Mouse (Mus musculus) embryo, embryonic 10 days (tissue): ENCODE measurements around the gene S1pr1.

ENCODE experiments used
- DNase-seq: peaks from one replicate; pipeline ENCODE4 v3.0.0-alpha.2; 2015; ENCODE audit warnings: low spot score

Gene S1pr1

GRCm38 (mm10) chr3:115711924-115712807, 2.7 kb downstream of the S1pr1 start:
- DNase-seq, result no peak

GRCm38 (mm10) chr3:115711393-115711792, 3.5 kb downstream of the S1pr1 start:
- no peak for DNase-seq

- no peak for DNase-seq
Observed at GRCm38 (mm10) chr3:115710051-115710450, 4.8 kb downstream of the S1pr1 start.

GRCm38 (mm10) chr3:115709118-115709574, 5.7 kb downstream of the S1pr1 start:
- peak; percentile 7 for DNase-seq

GRCm38 (mm10) chr3:115706736-115707135, 8.1 kb downstream of the S1pr1 start:
- no peak for DNase-seq

GRCm38 (mm10) chr3:115704254-115704908, 10.5 kb downstream of the S1pr1 start:
- DNase-seq, result no peak

- no peak for DNase-seq
Observed at GRCm38 (mm10) chr3:115703720-115704119, 11.2 kb downstream of the S1pr1 start.

GRCm38 (mm10) chr3:115702089-115702488, 12.8 kb downstream of the S1pr1 start:
- DNase-seq, result no peak

- no peak for DNase-seq
Observed at GRCm38 (mm10) chr3:115695194-115695891, 19.5 kb downstream of the S1pr1 start.

GRCm38 (mm10) chr3:115694168-115694567, 20.7 kb downstream of the S1pr1 start:
- DNase-seq, result no peak

- DNase-seq, result no peak
Observed at GRCm38 (mm10) chr3:115693390-115693789, 21.5 kb downstream of the S1pr1 start.

GRCm38 (mm10) chr3:115692857-115693256, 22.0 kb downstream of the S1pr1 start:
- DNase-seq, result no peak

- no peak for DNase-seq
Observed at GRCm38 (mm10) chr3:115692384-115692783, 22.5 kb downstream of the S1pr1 start.

GRCm38 (mm10) chr3:115689920-115690319, 25.0 kb downstream of the S1pr1 start:
- DNase-seq, result no peak

- DNase-seq, result peak; percentile 57
Observed at GRCm38 (mm10) chr3:115689352-115689751, 25.5 kb downstream of the S1pr1 start.

- no peak for DNase-seq
Observed at GRCm38 (mm10) chr3:115687821-115688220, 27.1 kb downstream of the S1pr1 start.

GRCm38 (mm10) chr3:115682328-115683088, 32.4 kb downstream of the S1pr1 start:
- DNase-seq, result peak; percentile 18

GRCm38 (mm10) chr3:115681184-115681583, 33.7 kb downstream of the S1pr1 start:
- no peak for DNase-seq

GRCm38 (mm10) chr3:115679022-115679421, 35.9 kb downstream of the S1pr1 start:
- DNase-seq, result no peak

- no peak for DNase-seq
Observed at GRCm38 (mm10) chr3:115675546-115676535, 39.0 kb downstream of the S1pr1 start.

GRCm38 (mm10) chr3:115674665-115675064, 40.2 kb downstream of the S1pr1 start:
- DNase-seq, result no peak
